Mouse (Mus musculus) brain, embryonic 14.5 days (tissue): ENCODE data around the gene Pi4ka.

ENCODE experiments used
- CTCF ChIP-seq: fragments of 200-500 bp; IDR thresholded peaks from 2 replicates; pipeline ENCODE4 v1.5.1; 2012; ENCODE audit warnings: inconsistent platforms, mild to moderate bottlenecking, moderate library complexity, borderline replicate concordance; ENCODE audit not compliant: insufficient read depth, insufficient read length; ENCODE audit errors: extremely low read depth
- POLR2A ChIP-seq: fragments of 200-500 bp; IDR thresholded peaks from 2 replicates; pipeline ENCODE4 v1.6.1; 2012; ENCODE audit warnings: mild to moderate bottlenecking, inconsistent platforms, borderline replicate concordance; ENCODE audit not compliant: poor library complexity, insufficient read depth, insufficient read length, severe bottlenecking; ENCODE audit errors: extremely low read depth

- no peak for TF ChIP-seq POLR2A
- TF ChIP-seq CTCF: no peak
These were observed 64.3 kb downstream of the Pi4ka start for GRCm38 (mm10) chr16:17341847-17342246.
